Mouse (Mus musculus): ENCODE measurements around the gene Cyp4f17. TPM values are rescaled to one million over a fixed set of nuclear protein-coding genes. Genes with fewer than 3 reads are reported as not detected.
"Not testable (repeated sequence)": the region's sequence is repeated elsewhere in the genome, so short reads cannot be mapped to it uniquely, and the experiment has no call there.

Gene Cyp4f17
- polyA plus RNA-seq, 1 experiment from 2014 or later = 12.8 TPM

GRCm38 (mm10) chr17:32573286-32573685, 67.4 kb downstream of the Cyp4f17 start:
- not testable (repeated sequence) for H3K9ac ChIP-seq; H3K27ac ChIP-seq; H3K9me3 ChIP-seq; H3K4me1 ChIP-seq (replicated peaks); H3K27me3 ChIP-seq; H3K36me3 ChIP-seq; ATAC-seq (ENCODE audit: low FRiP score); H3K4me3 ChIP-seq; H3K4me2 ChIP-seq
- 81% methylated on average over 2 of the region's 2 CpGs for WGBS

- Histone ChIP-seq H3K9ac (no peak overlapping the region), H3K9me3 (no peaks in the 10 kb centered on the region), H3K36me3 (no peaks in the 10 kb centered on the region), H3K4me1 (replicated peaks) (no peaks in the 10 kb centered on the region), H3K4me3 (no peak overlapping the region), H3K4me2 (no peak overlapping the region), H3K27ac (no peak overlapping the region), H3K27me3 (no peaks in the 10 kb centered on the region)
- ATAC-seq (ENCODE audit: low FRiP score) = no peak
- WGBS = 64% methylated on average over 7 of the region's 7 CpGs
These were observed 71.8 kb downstream of the Cyp4f17 start for GRCm38 (mm10) chr17:32577496-32578186.

Other genes with a start within 250 kb of the Cyp4f17 start
- gene Brd4, start 221.3 kb upstream of the Cyp4f17 start, polyA plus RNA-seq (2015; fragmentation: Nextera tagmentation; extraction: Ambion mirVana) = 81.8 and 83.9 TPM in 2 replicates
- gene Akap8, start 184.8 kb upstream of the Cyp4f17 start, polyA plus RNA-seq (2015; fragmentation: Nextera tagmentation; extraction: Ambion mirVana) = 109 TPM in 2 replicates
- 148 and 156 TPM in 2 replicates for gene Akap8l, start 155.4 kb upstream of the Cyp4f17 start, polyA plus RNA-seq (2015; fragmentation: Nextera tagmentation; extraction: Ambion mirVana)
- 35.3 and 35.9 TPM in 2 replicates for gene Wiz, start 116.6 kb upstream of the Cyp4f17 start, polyA plus RNA-seq (2015; fragmentation: Nextera tagmentation; extraction: Ambion mirVana)
- 0.62 and 0.83 TPM in 2 replicates for gene Rasal3, start 102.5 kb upstream of the Cyp4f17 start, polyA plus RNA-seq (2015; fragmentation: Nextera tagmentation; extraction: Ambion mirVana)
- gene Pglyrp2, start 81.9 kb upstream of the Cyp4f17 start, polyA plus RNA-seq (2015; fragmentation: Nextera tagmentation; extraction: Ambion mirVana) = 0.12 TPM in 1 of 2 replicates, not detected in the other
- 1.3 and 1.4 TPM in 2 replicates for gene Cyp4f39, start 53.3 kb upstream of the Cyp4f17 start, polyA plus RNA-seq (2015; fragmentation: Nextera tagmentation; extraction: Ambion mirVana)
- 19.9 and 23.4 TPM in 2 replicates for gene Cyp4f16, start 30.5 kb downstream of the Cyp4f17 start, polyA plus RNA-seq (2015; fragmentation: Nextera tagmentation; extraction: Ambion mirVana)
- 1.1 TPM in 1 of 2 replicates, not detected in the other for gene Cyp4f37, start 115.3 kb downstream of the Cyp4f17 start, polyA plus RNA-seq (2015; fragmentation: Nextera tagmentation; extraction: Ambion mirVana)
- gene Cyp4f40, start 152.8 kb downstream of the Cyp4f17 start, polyA plus RNA-seq (2015; fragmentation: Nextera tagmentation; extraction: Ambion mirVana) = not detected in 2 replicates
- 1.8 and 2.0 TPM in 2 replicates for gene Cyp4f15, start 179.6 kb downstream of the Cyp4f17 start, polyA plus RNA-seq (2015; fragmentation: Nextera tagmentation; extraction: Ambion mirVana)

All from hindbrain, embryonic 13.5 days (tissue).